Mouse (Mus musculus): ENCODE measurements around the gene Alad.

The Alad gene

GRCm38 (mm10) chr4:62519849-62520233 lies at the start of gene Alad:
Alad (minus strand) TSS chr4:62519918.
- DNase-seq (ENCODE audit: low read depth): peak; percentile 75

GRCm38 (mm10) chr4:62568359-62568758 lies 48.6 kb upstream of the Alad start:
- peak; percentile 37 for DNase-seq (ENCODE audit: low read depth)

- no peak for DNase-seq (ENCODE audit: low read depth)
Measured at GRCm38 (mm10) chr4:62567696-62568095, 48.0 kb upstream of the Alad start.

GRCm38 (mm10) chr4:62566530-62566929 lies 46.8 kb upstream of the Alad start:
- DNase-seq (ENCODE audit: low read depth): no peak

GRCm38 (mm10) chr4:62562006-62562405 lies 42.3 kb upstream of the Alad start:
- peak; percentile 80 for DNase-seq (ENCODE audit: low read depth)

GRCm38 (mm10) chr4:62561630-62562001 lies 41.9 kb upstream of the Alad start:
- no peak for DNase-seq (ENCODE audit: low read depth)

GRCm38 (mm10) chr4:62560963-62561629 lies 41.4 kb upstream of the Alad start:
- peak; percentile 95 for DNase-seq (ENCODE audit: low read depth)

GRCm38 (mm10) chr4:62559797-62560329 lies 40.1 kb upstream of the Alad start, which contains the start of gene Rgs3:
Rgs3 (plus strand) TSS chr4:62559847.
- no peak for DNase-seq (ENCODE audit: low read depth)

- DNase-seq (ENCODE audit: low read depth): peak; percentile 57
Measured at GRCm38 (mm10) chr4:62557436-62557835, 37.7 kb upstream of the Alad start.

- peak; percentile 72 for DNase-seq (ENCODE audit: low read depth)
Measured at GRCm38 (mm10) chr4:62551966-62552365, 32.2 kb upstream of the Alad start.

GRCm38 (mm10) chr4:62544801-62545200 lies 25.1 kb upstream of the Alad start:
- no peak for DNase-seq (ENCODE audit: low read depth)

GRCm38 (mm10) chr4:62543782-62544181 lies 24.1 kb upstream of the Alad start:
- no peak for DNase-seq (ENCODE audit: low read depth)

GRCm38 (mm10) chr4:62541802-62542201 lies 22.1 kb upstream of the Alad start:
- no peak for DNase-seq (ENCODE audit: low read depth)

- no peak for DNase-seq (ENCODE audit: low read depth)
Measured at GRCm38 (mm10) chr4:62533729-62534128, 14.0 kb upstream of the Alad start.

- DNase-seq (ENCODE audit: low read depth): no peak
Measured at GRCm38 (mm10) chr4:62527655-62528054, 7.9 kb upstream of the Alad start.

- no peak for DNase-seq (ENCODE audit: low read depth)
Measured at GRCm38 (mm10) chr4:62526256-62526655, 6.5 kb upstream of the Alad start.

GRCm38 (mm10) chr4:62525489-62525811 lies 5.7 kb upstream of the Alad start:
- DNase-seq (ENCODE audit: low read depth): no peak

- peak; percentile 99 for DNase-seq (ENCODE audit: low read depth)
Measured at GRCm38 (mm10) chr4:62524651-62525488, 5.2 kb upstream of the Alad start, which contains the start of the genes Pole3 and 4933430I17Rik. Pole3 (minus strand) TSS chr4:62525068. 4933430I17Rik (plus strand) TSS chr4:62525369.

- no peak for DNase-seq (ENCODE audit: low read depth)
Measured at GRCm38 (mm10) chr4:62520892-62521400, 1.2 kb upstream of the Alad start.

GRCm38 (mm10) chr4:62519122-62519848 lies 433 bp downstream of the Alad start:
- DNase-seq (ENCODE audit: low read depth): no peak

- no peak for DNase-seq (ENCODE audit: low read depth)
Measured at GRCm38 (mm10) chr4:62518416-62519121, 1.1 kb downstream of the Alad start.

Data from naive thymus-derived CD4-positive, alpha-beta T cell, adult 2 months (primary cell).